Comparison of ENCODE assay signal across 8 mouse cellular contexts in the genomic region with DNA sequence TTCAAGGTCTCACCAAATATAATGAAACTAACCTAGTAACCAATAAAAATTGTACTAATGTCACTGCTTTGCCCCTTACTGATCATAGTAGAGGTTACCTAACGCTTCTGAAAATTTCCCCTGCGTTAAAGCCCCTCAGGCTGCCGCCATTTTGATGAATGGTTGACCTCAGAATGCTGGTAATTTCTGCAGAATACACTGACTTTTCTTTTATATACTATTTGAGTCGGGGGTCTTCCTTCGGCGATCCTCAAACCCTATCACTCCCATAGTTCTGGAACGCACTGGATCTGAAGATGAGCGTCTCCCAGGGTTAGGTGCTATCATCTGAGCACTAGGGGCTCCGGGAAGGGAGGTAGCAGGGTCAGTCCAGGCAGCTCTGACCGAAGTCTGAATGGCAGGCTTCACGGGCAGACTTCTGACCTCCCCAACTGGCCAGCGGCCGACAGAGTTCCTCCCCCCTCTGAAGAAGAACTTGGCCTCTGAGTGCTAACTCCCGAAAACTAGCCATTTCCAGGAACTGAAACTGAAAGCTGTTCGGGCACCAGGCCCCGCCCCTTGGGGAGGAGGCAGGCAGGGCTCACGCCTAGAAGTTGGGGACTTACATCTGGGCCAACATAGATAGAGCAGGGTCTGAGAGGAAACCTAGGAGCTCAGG. TPM values are rescaled to one million over a fixed set of nuclear protein-coding genes. Genes with fewer than 3 reads are reported as not detected.
DNase-seq lines count a peak whose midpoint lies in the region.

No protein-coding gene starts in this region.

- peak; percentile 91 for DNase-seq in NIH3T3 (ENCODE audit: low read depth)
- DNase-seq in embryo, embryonic 11.5 days (ENCODE audit: low read depth, low spot score), result peak; percentile 47
- peak; percentile 88 for DNase-seq in gastrocnemius, postnatal 14 days
- DNase-seq in induced T-regulatory cell, adult 2 months (ENCODE audit: low read depth), result peak; percentile 94
- DNase-seq in left cerebral cortex, postnatal 10 days (ENCODE audit: extremely low spot score in 1 of 2, low spot score in 2 of 2), result peak; percentile 34 to 85
- peak; percentile 23 to 34 for DNase-seq in right cerebral cortex, adult 2 months (ENCODE audit: low spot score in 2 of 2)
- peak; percentile 78 for DNase-seq in urinary bladder, postnatal 25 days (ENCODE audit: low spot score)

- intact Hi-C loops in gastrocnemius, postnatal 14 days (cut with DNase I; ENCODE audit: low total_unique reads), result no loop called here
- intact Hi-C loops in left cerebral cortex, postnatal 10 days (cut with DNase I), result no loop called here

- H3K36me3 ChIP-seq in megakaryocyte, embryonic 14.5 days (replicated peaks; ENCODE audit: low read length), result peaks cover 47% of the 10 kb centered on the region

- peak overlapping the region; percentile 92 for H3K4me3 ChIP-seq in megakaryocyte, embryonic 14.5 days (replicated peaks)

- no peaks in the 10 kb centered on the region for H3K27me3 ChIP-seq in megakaryocyte, embryonic 14.5 days (replicated peaks)

- H3K9me3 ChIP-seq in megakaryocyte, embryonic 14.5 days, result no peaks in the 10 kb centered on the region

- peaks cover 86% of the 10 kb centered on the region for H3K4me1 ChIP-seq in megakaryocyte, embryonic 14.5 days

RNA-seq across cellular contexts. Expression of a gene that starts 15.1 kb away (rescaled TPM):
- 1 to 10 TPM; 4.8 to 5.5 TPM for total RNA-seq in gastrocnemius, postnatal 14 days (2021)
- total RNA-seq in left cerebral cortex, postnatal 10 days (2021), result 1 to 10 TPM; 1.2 to 1.5 TPM
- 0.48 and 2.1 TPM in 2 replicates for polyA plus RNA-seq in megakaryocyte, embryonic 14.5 days (2012; ENCODE audit: insufficient read depth, low replicate concordance)

RNA-seq across cellular contexts. Expression of a gene that starts 15.2 kb away (rescaled TPM):
- total RNA-seq in gastrocnemius, postnatal 14 days (2021), result 1 to 10 TPM; 3.5 to 3.7 TPM
- total RNA-seq in left cerebral cortex, postnatal 10 days (2021), result 1 to 10 TPM; 1.1 to 1.9 TPM
- polyA plus RNA-seq in megakaryocyte, embryonic 14.5 days (2012; ENCODE audit: insufficient read depth, low replicate concordance), result 15.1 and 23.5 TPM in 2 replicates

RNA-seq across cellular contexts. Expression of a gene that starts 43.1 kb away (rescaled TPM):
- 10 to 100 TPM; 39.7 to 43.8 TPM for total RNA-seq in gastrocnemius, postnatal 14 days (2021)
- total RNA-seq in left cerebral cortex, postnatal 10 days (2021), result 10 to 100 TPM; 31.0 to 38.0 TPM
- 13.3 and 15.7 TPM in 2 replicates for polyA plus RNA-seq in megakaryocyte, embryonic 14.5 days (2012; ENCODE audit: insufficient read depth, low replicate concordance)

RNA-seq across cellular contexts. Expression of a gene that starts 46.2 kb away (rescaled TPM):
- total RNA-seq in gastrocnemius, postnatal 14 days (2021), result 10 to 100 TPM in 1 of 2 experiments, 1 to 10 TPM in 1; 9.5 to 10.8 TPM
- 10 to 100 TPM; 15.7 to 17.8 TPM for total RNA-seq in left cerebral cortex, postnatal 10 days (2021)
- 1.3 and 2.7 TPM in 2 replicates for polyA plus RNA-seq in megakaryocyte, embryonic 14.5 days (2012; ENCODE audit: insufficient read depth, low replicate concordance)

Comparison
In these comparisons a context has a peak if more than half of its experiments do, and no peak if none do; other contexts are left out.
1. Peak in every context shown above with its lines: DNase-seq and H3K4me3 ChIP-seq.
2. DNase-seq: peak in every context shown above with its lines; median percentile 94 in induced T-regulatory cell, adult 2 months; 91 in NIH3T3; 88 in gastrocnemius, postnatal 14 days; 78 in urinary bladder, postnatal 25 days; 60 in left cerebral cortex, postnatal 10 days; 47 in embryo, embryonic 11.5 days; 28 in right cerebral cortex, adult 2 months.